Mouse (Mus musculus) C2C12 (cell line): ENCODE results near the gene Zswim8. TPM values are rescaled to one million over a fixed set of nuclear protein-coding genes. Genes with fewer than 3 reads are reported as not detected.
A peak's percentile ranks its signal among the peaks of the same experiment; 100 is the strongest.

Source experiments
- H3K27me3 ChIP-seq: one replicate; pipeline ENCODE4 v1.6.1; 2011; ENCODE audit not compliant: control insufficient read depth, insufficient read depth, insufficient read length
- H3K36me3 ChIP-seq: one replicate; pipeline ENCODE4 v1.6.1; 2011; ENCODE audit not compliant: control insufficient read depth, insufficient read depth
- H3K4me3 ChIP-seq: one replicate; pipeline ENCODE4 v1.5.1; 2011; ENCODE audit warnings: mild to moderate bottlenecking, control low read depth; ENCODE audit not compliant: poor library complexity, insufficient read depth, severe bottlenecking
- H3K79me2 ChIP-seq: one replicate; pipeline ENCODE4 v1.6.1; 2011; ENCODE audit not compliant: control insufficient read depth, insufficient read depth
- H3K79me3 ChIP-seq: one replicate; pipeline ENCODE4 v1.6.1; 2011; ENCODE audit warnings: low read depth, control low read depth
- H3ac ChIP-seq: one replicate; pipeline ENCODE3; 2011; ENCODE audit warnings: low read depth; ENCODE audit not compliant: control insufficient read depth, insufficient read length
- CEBPB ChIP-seq: IDR thresholded peaks from one replicate; pipeline ENCODE4 v1.6.1; 2011; ENCODE audit warnings: low read depth, mild to moderate bottlenecking, control low read depth, moderate library complexity
- CTCF ChIP-seq: IDR thresholded peaks from one replicate; pipeline ENCODE4 v1.5.1; 2011; ENCODE audit not compliant: control insufficient read depth, insufficient read depth, insufficient read length
- FOSL1 ChIP-seq: IDR thresholded peaks from one replicate; pipeline ENCODE4 v1.8.0; 2011; ENCODE audit warnings: mild to moderate bottlenecking, low read length; ENCODE audit not compliant: poor library complexity, insufficient read depth, severe bottlenecking
- MAX ChIP-seq: IDR thresholded peaks from one replicate; pipeline ENCODE4 v1.6.1; 2011; ENCODE audit warnings: mild to moderate bottlenecking, control low read depth
- MYOD1 ChIP-seq: IDR thresholded peaks from one replicate; pipeline ENCODE4 v1.6.1; 2011; ENCODE audit warnings: low read depth; ENCODE audit not compliant: control insufficient read depth, insufficient read length
- MYOG ChIP-seq: IDR thresholded peaks from one replicate; pipeline ENCODE4 v1.6.1; 2011; ENCODE audit not compliant: control insufficient read depth, insufficient read length; ENCODE audit errors: extremely low read depth
- USF1 ChIP-seq: IDR thresholded peaks from one replicate; pipeline ENCODE4 v1.6.1; 2011; ENCODE audit warnings: low read depth, mild to moderate bottlenecking, control low read depth, moderate library complexity
- long read RNA-seq, 2 experiments: library from polyadenylated mRNA; unstranded; transcript quantifications; one replicate each; pipeline ENCODE4 v2.0.0; 2019 to 2020
- polyA plus RNA-seq: library from polyadenylated mRNA; unstranded; fragments of >200 nt; fragmentation: generic; extraction: Trizol; gene quantifications from one replicate; pipeline ENCODE4 v1.2.1, GENCODE M21; 2012; ENCODE audit warnings: missing spikeins

Zswim8 gene
- 74.0 TPM for polyA plus RNA-seq
- long read RNA-seq, experiment 1, partial matches to known transcripts, result 8 of 8 reads
- long read RNA-seq, experiment 1, other reads (novel, unspliced or antisense), result 0 of 8 reads
- long read RNA-seq, experiment 2, partial matches to known transcripts, result 6 of 7 reads
- long read RNA-seq, experiment 2, other reads (novel, unspliced or antisense), result 1 of 7 reads

DNA sequence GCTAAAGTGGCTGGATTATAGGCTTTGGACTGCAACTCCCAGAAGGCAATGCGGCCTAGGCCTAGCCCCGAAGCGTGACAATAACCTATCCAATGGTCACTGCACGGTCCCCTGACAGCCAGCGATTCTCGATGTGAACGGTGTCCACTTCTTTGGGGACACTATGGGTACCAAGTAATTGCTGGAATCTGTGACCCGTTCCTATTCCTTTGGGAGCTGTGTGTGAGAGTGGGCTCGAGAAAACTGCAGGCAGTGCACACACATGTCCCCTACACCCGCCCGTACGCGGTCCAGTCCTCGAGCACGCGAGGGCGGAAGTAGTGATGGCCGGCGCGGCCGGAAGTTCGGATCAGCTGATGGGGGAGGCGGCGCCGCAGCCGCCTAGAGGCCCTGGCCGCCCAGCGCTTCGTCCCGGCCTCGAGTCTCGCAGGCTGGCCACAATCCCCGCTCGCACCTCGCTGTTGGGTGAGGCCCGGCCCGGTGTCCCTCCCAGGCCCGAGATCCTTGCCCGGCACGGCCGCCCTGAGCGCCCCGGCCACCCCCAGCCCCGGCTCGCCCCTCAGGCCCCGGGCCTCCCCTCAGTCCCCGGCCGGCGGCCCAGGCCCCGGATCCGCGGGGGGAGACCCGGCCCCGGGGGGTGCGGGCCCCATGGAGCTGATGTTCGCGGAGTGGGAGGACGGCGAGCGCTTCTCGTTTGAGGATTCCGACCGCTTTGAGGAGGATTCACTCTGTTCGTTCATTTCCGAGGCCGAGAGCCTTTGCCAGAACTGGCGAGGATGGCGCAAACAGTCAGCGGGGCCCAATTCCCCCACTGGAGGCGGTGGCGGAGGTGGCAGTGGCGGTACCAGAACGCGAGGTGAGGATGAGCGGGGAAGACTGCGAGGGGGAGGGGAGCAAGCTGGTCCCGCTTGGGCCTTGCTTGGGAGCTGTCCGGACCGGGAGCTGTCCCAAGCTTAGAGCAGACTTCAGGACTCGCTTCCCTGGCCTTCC is at the start of gene Zswim8:
TSS of gene Zswim8 (plus strand) at position 352 of the 990 bp plus-strand sequence.
- Histone ChIP-seq H3K4me3 (peak within 1 kb of the TSS; percentile 89), H3K79me2 (peaks cover 62% of the 10 kb centered on the region), H3K36me3 (peaks cover 35% of the 10 kb centered on the region), H3K27me3 (no peaks in the 10 kb centered on the region), H3ac (peak within 1 kb of the TSS; percentile 89), H3K79me3 (peaks cover 42% of the 10 kb centered on the region)
- TF ChIP-seq MYOD1 (no peak), CTCF (no peak), MYOG (no peak), MAX (peak; percentile 85), FOSL1 (no peak), USF1 (peak; percentile 52), CEBPB (no peak)

DNA sequence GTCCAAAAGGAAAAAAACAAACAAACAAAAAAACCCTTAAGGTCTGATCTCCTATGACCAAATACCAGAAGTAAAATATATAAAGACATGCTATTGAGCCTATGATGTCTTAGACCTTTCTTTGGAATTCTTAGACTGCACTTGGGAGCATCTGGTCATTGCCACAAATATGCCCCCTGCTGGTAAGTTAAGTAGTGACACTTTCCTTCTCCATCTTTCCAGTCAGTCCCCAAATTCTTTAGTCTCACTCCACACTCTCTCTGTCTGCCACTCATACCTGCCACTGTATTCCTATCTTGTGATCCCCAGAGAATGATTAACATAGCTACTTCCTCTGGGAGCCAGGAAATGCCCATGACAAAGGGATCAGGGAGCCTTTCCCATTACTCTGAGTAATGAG is 49.0 kb upstream of the Zswim8 start:
- TF ChIP-seq MYOD1 (no peak), MYOG (no peak), USF1 (no peak), CTCF (peak; percentile 11), FOSL1 (no peak), CEBPB (no peak), MAX (no peak)
- no peaks in the 10 kb centered on the region for H3K36me3 ChIP-seq
- H3K79me3 ChIP-seq, result peaks cover 2% of the 10 kb centered on the region

DNA sequence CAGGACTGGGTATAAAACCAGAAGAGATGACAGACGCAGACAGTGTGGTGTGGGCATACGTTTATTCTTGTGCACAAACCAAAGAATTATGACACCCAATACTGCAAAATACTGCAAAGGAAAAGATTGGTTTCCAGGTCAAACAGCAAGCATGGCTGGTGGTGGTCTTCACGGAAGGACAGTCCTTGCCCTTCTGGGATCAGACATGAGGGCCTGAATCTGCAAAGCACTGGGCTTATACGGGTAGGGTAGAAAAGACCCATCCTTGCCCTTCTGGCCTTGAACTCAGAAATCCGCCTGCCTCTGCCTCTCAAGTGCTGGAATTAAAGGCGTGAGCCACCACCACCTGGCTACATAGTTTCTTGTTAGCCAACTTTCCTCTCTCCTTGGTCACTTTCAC is 48.5 kb upstream of the Zswim8 start:
- no peaks in the 10 kb centered on the region for H3K27me3 ChIP-seq
- H3K4me3 ChIP-seq, result no peak overlapping the region
- H3K36me3 ChIP-seq, result no peaks in the 10 kb centered on the region
- peaks cover 10% of the 10 kb centered on the region for H3K79me2 ChIP-seq
- H3ac ChIP-seq, result no peak overlapping the region
- H3K79me3 ChIP-seq, result peaks cover 2% of the 10 kb centered on the region
- TF ChIP-seq CTCF (no peak), USF1 (no peak), CEBPB (no peak), MAX (no peak), MYOG (no peak), MYOD1 (no peak), FOSL1 (no peak)

More for the DNA sequence above, 49.0 kb upstream of the Zswim8 start:
- Histone ChIP-seq H3K27me3 (no peaks in the 10 kb centered on the region), H3ac (no peak overlapping the region), H3K79me2 (peaks cover 6% of the 10 kb centered on the region), H3K4me3 (no peak overlapping the region)

DNA sequence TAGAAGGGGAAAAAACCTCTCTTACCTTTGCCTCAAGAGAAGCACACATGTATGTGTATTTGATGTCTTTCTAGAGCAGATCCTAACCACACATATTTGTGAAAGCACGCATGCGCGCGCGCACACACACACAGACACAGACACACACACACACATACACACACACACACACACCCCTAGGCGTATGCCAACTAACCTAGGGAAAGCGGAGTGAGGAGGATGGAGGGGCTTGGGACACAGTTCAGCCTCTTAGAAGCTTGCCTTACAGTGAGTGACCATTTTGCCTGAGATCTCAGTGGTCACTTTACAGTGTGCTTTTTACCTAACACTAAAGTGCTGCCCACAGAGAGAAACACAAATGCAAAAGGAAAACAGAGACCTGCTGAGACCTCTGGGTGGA is 47.7 kb upstream of the Zswim8 start:
- TF ChIP-seq FOSL1, result no peak
- no peak for TF ChIP-seq USF1
- TF ChIP-seq MYOD1, result no peak
- no peak for TF ChIP-seq MYOG
- no peak for TF ChIP-seq CTCF
- TF ChIP-seq MAX, result no peak
- no peak for TF ChIP-seq CEBPB
- peaks cover 2% of the 10 kb centered on the region for H3K79me3 ChIP-seq
- H3K27me3 ChIP-seq, result no peaks in the 10 kb centered on the region
- H3K4me3 ChIP-seq, result no peak overlapping the region
- H3K36me3 ChIP-seq, result no peaks in the 10 kb centered on the region
- H3ac ChIP-seq, result no peak overlapping the region
- H3K79me2 ChIP-seq, result peaks cover 10% of the 10 kb centered on the region

DNA sequence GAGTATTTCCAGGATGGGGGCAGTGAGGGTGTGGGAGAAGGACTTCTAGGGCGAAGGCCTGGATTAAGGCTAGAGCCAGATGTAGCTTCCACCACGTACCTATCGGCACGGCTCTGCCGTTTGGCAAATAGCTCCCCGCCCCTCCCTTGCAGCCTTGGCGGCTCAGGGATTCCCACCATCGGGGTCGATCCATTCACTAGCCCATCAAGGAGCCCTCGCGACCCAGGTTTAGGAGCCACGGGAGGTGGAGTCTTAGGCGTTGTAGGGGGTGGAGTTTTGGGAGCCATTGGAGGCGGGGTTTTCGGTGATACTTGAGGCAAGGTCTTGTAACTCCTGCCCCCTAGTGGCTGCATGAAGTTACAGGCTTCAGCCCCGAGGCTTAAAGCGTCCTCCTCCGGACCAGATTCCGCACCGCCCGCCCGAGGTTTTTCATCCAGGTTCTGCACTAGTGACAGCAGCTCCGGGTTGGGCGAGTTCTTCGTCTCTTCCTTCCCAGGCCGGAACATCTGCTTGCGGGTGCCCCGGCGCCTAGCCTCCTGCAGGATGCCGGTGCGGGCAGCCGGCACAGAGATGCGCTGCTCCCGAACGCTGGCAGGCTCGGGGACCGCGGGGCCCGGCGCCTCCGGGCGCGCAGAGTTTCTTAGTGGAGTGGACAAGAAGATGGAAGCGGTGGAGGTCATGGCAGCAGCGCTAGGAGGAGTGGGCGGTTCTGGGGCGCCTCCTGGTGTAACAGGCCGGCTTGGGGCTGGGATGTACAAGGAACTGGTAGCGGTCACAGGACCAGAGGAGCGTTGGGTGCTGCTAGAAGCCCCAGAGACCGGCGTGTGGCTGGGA is 46.3 kb upstream of the Zswim8 start:
- no peaks in the 10 kb centered on the region for H3K36me3 ChIP-seq
- no peak for TF ChIP-seq MAX
- no peak for TF ChIP-seq MYOD1
- TF ChIP-seq USF1, result no peak
- TF ChIP-seq CTCF, result peak; percentile 68
- TF ChIP-seq CEBPB, result no peak
- no peak for TF ChIP-seq FOSL1
- H3ac ChIP-seq, result peak overlapping the region; percentile 67
- peaks cover 2% of the 10 kb centered on the region for H3K79me3 ChIP-seq
- H3K4me3 ChIP-seq, result peak overlapping the region; percentile 34
- peaks cover 10% of the 10 kb centered on the region for H3K79me2 ChIP-seq
- H3K27me3 ChIP-seq, result no peaks in the 10 kb centered on the region
